Mouse (Mus musculus) liver, embryonic 11.5 days (tissue): ENCODE data around the gene Fgfbp1. TPM values are rescaled to one million over a fixed set of nuclear protein-coding genes. Genes with fewer than 3 reads are reported as not detected.

Experiments
- ATAC-seq: fragments of 200-750 bp; cut with Nextera tagmentation; replicated peaks from 2 replicates; pipeline ENCODE4 v1.8.0; 2017; ENCODE audit warnings: moderate number of reproducible peaks, mild to moderate bottlenecking, moderate TSS enrichment, moderate library complexity; ENCODE audit not compliant: low FRiP score
- DNase-seq: peaks from one replicate; pipeline ENCODE4 v3.0.0-alpha.2; 2017; ENCODE audit warnings: low spot score
- H3K27ac ChIP-seq: fragments of 300-500 bp; sonication (generic); 2 replicates; pipeline ENCODE4 v1.5.1; 2014; ENCODE audit warnings: mild to moderate bottlenecking, low read depth, low read length, control low read depth
- H3K27me3 ChIP-seq: fragments of 300-500 bp; sonication (generic); replicated peaks from 2 replicates; pipeline ENCODE4 v1.6.1; 2014; ENCODE audit warnings: low read length, mixed read lengths; ENCODE audit not compliant: control insufficient read depth, insufficient read depth
- H3K36me3 ChIP-seq: fragments of 300-500 bp; sonication (generic); 2 replicates; pipeline ENCODE4 v1.6.1; 2014; ENCODE audit warnings: mild to moderate bottlenecking, low read length, moderate library complexity, mixed read lengths; ENCODE audit not compliant: control insufficient read depth, insufficient read depth
- H3K4me1 ChIP-seq: fragments of 300-500 bp; sonication (generic); replicated peaks from 2 replicates; pipeline ENCODE4 v1.6.1; 2014; ENCODE audit warnings: low read length, mixed read lengths; ENCODE audit not compliant: control insufficient read depth, insufficient read depth
- H3K4me2 ChIP-seq: fragments of 300-500 bp; sonication (generic); 2 replicates; pipeline ENCODE4 v1.6.1; 2014; ENCODE audit warnings: mild to moderate bottlenecking, control low read depth, moderate library complexity
- H3K4me3 ChIP-seq: fragments of 300-500 bp; sonication (generic); 2 replicates; pipeline ENCODE4 v1.5.1; 2014; ENCODE audit warnings: low read depth, low read length, control low read depth
- H3K9ac ChIP-seq: fragments of 300-500 bp; sonication (generic); 2 replicates; pipeline ENCODE4 v1.6.1; 2014; ENCODE audit warnings: low read depth, low read length, control low read depth
- H3K9me3 ChIP-seq: fragments of 300-500 bp; sonication (generic); 2 replicates; pipeline ENCODE4 v1.6.1; 2016; ENCODE audit warnings: low read length, inconsistent platforms, mixed read lengths; ENCODE audit not compliant: control insufficient read depth
- WGBS: fragments of 180-500 bp; shearing (Covaris S2); extraction: QIAGEN DNeasy Blood & Tissue Kit; methylation state at CpG from one replicate; pipeline ENCODE4 v1.1.7; 2014; 5-methylcytosine and 5-hydroxymethylcytosine counted together
- polyA plus RNA-seq: library from polyadenylated mRNA; unstranded; fragments of >200 nt; fragmentation: Nextera tagmentation; extraction: Ambion mirVana; gene quantifications from 2 replicates; pipeline ENCODE4 v1.2.1, GENCODE M21; 2014

The Fgfbp1 gene
- polyA plus RNA-seq, 1 experiment from 2014 or later, result not detected

DNA sequence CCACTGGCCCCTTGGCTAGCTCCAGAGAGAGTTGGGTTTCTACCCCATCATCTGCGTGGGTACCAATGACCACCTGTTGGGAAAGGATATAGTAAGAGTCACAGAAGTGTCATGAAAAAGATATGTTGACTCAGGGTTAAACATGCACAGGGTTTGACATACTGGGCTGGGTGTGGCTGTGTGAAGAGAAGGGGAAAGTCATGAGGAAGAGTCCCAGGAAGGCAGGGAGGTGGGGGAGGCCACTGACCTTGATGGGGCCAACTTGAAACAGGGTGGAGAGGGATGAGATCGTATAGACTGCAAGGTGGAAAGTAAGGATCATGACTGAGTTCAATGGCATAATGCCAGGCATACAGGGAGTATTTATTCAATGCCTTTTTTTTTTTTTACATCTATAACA, 1.2 kb downstream of the Fgfbp1 start:
- H3K4me1 ChIP-seq, result no peaks in the 10 kb centered on the region
- no peak overlapping the region for H3K9ac ChIP-seq
- no peak for DNase-seq
- no peaks in the 10 kb centered on the region for H3K9me3 ChIP-seq
- no peaks in the 10 kb centered on the region for H3K36me3 ChIP-seq
- H3K27me3 ChIP-seq, result no peaks in the 10 kb centered on the region
- 62% methylated on average over 2 of the region's 2 CpGs for WGBS
- no peak for ATAC-seq
- H3K4me2 ChIP-seq, result no peak overlapping the region
- no peak overlapping the region for H3K27ac ChIP-seq
- H3K4me3 ChIP-seq, result no peak overlapping the region

GRCm38 (mm10) chr5:43976821-43977561, 4.6 kb downstream of the Fgfbp1 start:
- DNase-seq (no peak), ATAC-seq (no peak)
- Histone ChIP-seq H3K4me3 (no peak overlapping the region), H3K9me3 (no peaks in the 10 kb centered on the region), H3K4me1 (no peaks in the 10 kb centered on the region), H3K4me2 (no peak overlapping the region), H3K9ac (no peak overlapping the region), H3K27me3 (no peaks in the 10 kb centered on the region), H3K27ac (no peak overlapping the region), H3K36me3 (no peaks in the 10 kb centered on the region)
- WGBS, result 85% methylated on average over 1 of the region's 1 CpGs

DNA sequence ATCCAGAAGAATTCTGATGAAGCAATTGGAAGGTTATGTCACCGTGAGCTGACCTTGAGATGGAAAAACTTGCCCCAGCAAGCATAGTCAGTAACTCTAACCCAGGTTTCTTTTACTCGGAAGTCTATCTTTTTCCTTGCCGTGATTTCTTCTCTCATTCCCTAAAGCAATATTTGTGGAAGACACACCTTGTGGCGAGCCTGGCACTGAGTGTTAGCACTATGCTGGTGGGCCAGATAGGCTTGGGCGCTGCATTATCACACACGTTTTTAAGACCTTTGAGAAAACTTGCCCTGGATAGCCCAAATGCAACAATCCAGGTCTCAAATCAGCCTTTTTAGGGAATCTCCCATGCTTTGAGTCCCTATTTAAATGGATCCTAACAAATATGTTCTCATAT, 7.4 kb downstream of the Fgfbp1 start:
- Histone ChIP-seq H3K27ac (no peak overlapping the region), H3K9ac (no peak overlapping the region), H3K36me3 (no peaks in the 10 kb centered on the region), H3K4me3 (no peak overlapping the region), H3K27me3 (no peaks in the 10 kb centered on the region), H3K4me2 (no peak overlapping the region), H3K4me1 (no peaks in the 10 kb centered on the region), H3K9me3 (no peaks in the 10 kb centered on the region)
- ATAC-seq (no peak), DNase-seq (no peak)
- 77% methylated on average over 6 of the region's 6 CpGs for WGBS

DNA sequence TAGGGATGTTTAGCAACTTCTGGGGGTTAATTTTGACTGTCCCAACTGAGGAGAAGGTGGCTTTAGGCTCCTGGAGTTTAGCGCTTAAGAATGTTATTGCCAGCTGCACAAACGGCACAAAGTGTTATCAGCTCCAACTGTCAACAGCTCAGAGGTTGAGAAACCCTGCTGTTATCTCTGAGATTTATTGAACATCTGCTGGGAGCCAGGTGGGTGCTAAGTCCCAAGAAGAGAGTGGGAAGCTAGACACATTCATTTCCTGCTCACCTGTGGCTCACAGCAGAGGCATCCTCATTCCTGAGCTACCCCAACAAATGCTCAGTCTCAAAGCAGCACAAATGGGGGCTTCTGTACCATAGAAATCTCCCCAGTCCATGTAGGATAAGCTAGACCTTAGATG, 10.4 kb downstream of the Fgfbp1 start:
- no peak for DNase-seq
- 35% methylated on average over 2 of the region's 2 CpGs for WGBS

DNA sequence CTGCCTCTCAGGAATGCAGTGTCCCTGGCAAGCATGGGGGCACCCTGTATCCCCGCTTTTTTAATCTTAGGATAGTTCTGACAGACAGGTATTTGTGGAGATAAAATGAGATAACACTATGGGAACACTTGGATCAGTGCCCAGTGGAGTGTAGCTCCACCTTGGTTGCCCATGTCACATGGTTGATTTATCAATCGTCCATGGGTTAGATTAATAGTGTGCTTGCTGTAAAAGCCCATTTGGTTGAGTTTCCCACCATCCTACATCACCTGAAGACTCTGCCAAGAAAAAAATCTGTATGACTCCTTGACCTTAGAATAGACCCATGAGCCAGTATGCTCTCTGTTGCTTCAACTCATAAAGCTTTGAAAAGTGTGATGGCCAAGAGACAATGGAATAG, 11.0 kb downstream of the Fgfbp1 start:
- no peaks in the 10 kb centered on the region for H3K4me1 ChIP-seq
- H3K36me3 ChIP-seq, result no peaks in the 10 kb centered on the region
- H3K4me2 ChIP-seq, result no peak overlapping the region
- no peak overlapping the region for H3K27ac ChIP-seq
- 59% methylated on average over 2 of the region's 2 CpGs for WGBS
- DNase-seq (no peak), ATAC-seq (no peak)
- H3K9me3 ChIP-seq, result no peaks in the 10 kb centered on the region
- H3K4me3 ChIP-seq, result no peak overlapping the region
- H3K27me3 ChIP-seq, result no peaks in the 10 kb centered on the region
- no peak overlapping the region for H3K9ac ChIP-seq

More for the DNA sequence above, 10.4 kb downstream of the Fgfbp1 start:
- Histone ChIP-seq H3K27ac (no peak overlapping the region), H3K4me1 (no peaks in the 10 kb centered on the region), H3K4me3 (no peak overlapping the region), H3K27me3 (no peaks in the 10 kb centered on the region), H3K9ac (no peak overlapping the region), H3K36me3 (no peaks in the 10 kb centered on the region), H3K4me2 (no peak overlapping the region), H3K9me3 (no peaks in the 10 kb centered on the region)
- ATAC-seq, result no peak

GRCm38 (mm10) chr5:43968634-43969033, 12.9 kb downstream of the Fgfbp1 start:
- 73% methylated on average over 2 of the region's 2 CpGs for WGBS
- no peak overlapping the region for H3K27ac ChIP-seq
- no peak overlapping the region for H3K4me3 ChIP-seq
- no peaks in the 10 kb centered on the region for H3K4me1 ChIP-seq
- DNase-seq (no peak), ATAC-seq (no peak)
- H3K27me3 ChIP-seq, result no peaks in the 10 kb centered on the region
- no peak overlapping the region for H3K9ac ChIP-seq
- no peak overlapping the region for H3K4me2 ChIP-seq
- H3K36me3 ChIP-seq, result no peaks in the 10 kb centered on the region
- H3K9me3 ChIP-seq, result no peaks in the 10 kb centered on the region

DNA sequence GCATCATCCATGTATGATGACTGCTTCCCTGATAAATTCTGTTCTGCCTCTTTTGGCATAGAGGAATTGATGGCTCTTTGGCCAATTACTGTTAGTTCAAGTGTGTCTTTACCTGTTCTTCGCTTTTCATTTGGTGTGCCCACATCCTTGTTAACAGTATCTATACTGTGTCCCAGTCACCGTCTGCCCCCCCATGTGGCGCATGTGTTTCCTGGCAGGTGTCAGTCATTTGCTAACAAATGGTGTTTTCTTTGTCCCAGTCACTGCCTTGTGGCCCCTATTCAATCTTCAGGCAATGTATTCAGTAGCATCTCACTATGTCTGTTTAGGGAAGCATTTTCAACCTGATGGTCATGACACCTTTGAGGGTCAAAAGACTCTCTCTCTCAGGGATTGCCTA, 20.5 kb downstream of the Fgfbp1 start:
- H3K4me3 ChIP-seq, result no peak overlapping the region
- 83% methylated on average over 3 of the region's 3 CpGs for WGBS
- H3K4me1 ChIP-seq, result no peaks in the 10 kb centered on the region
- no peaks in the 10 kb centered on the region for H3K27me3 ChIP-seq
- DNase-seq (no peak), ATAC-seq (no peak)
- no peaks in the 10 kb centered on the region for H3K9me3 ChIP-seq
- H3K36me3 ChIP-seq, result no peaks in the 10 kb centered on the region
- H3K9ac ChIP-seq, result no peak overlapping the region
- H3K4me2 ChIP-seq, result no peak overlapping the region
- H3K27ac ChIP-seq, result no peak overlapping the region

DNA sequence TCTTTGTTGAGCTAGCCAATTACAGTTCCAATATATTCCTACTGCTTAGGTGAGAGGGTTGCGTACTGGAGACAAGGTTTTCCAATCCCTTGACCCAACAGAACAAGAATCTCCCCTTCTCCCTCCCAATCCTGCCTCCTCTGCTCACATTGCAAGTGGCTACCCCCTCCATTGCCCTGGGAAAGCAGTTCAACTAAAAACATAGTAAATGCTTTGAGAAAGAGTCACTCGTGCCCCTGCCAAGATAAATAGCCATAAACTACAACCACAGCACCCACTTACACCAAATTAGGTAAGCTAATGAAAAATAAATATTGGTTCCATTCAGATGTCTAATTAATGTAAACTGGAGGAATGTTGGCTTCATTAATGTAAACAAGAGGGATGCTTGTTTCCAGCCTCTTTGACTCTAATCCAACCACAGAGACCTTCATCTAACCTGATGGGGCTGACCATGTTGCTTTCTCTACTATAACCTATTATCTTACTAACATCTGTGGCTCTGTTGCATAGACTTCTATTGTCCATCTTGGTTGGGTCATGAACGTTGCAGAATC, 21.6 kb downstream of the Fgfbp1 start:
- ATAC-seq, result no peak
- DNase-seq, result no peak
- no peak overlapping the region for H3K4me3 ChIP-seq
- H3K4me1 ChIP-seq, result no peaks in the 10 kb centered on the region
- H3K27ac ChIP-seq, result no peak overlapping the region
- no peak overlapping the region for H3K9ac ChIP-seq
- WGBS, result 80% methylated on average over 3 of the region's 3 CpGs
- no peaks in the 10 kb centered on the region for H3K9me3 ChIP-seq
- no peaks in the 10 kb centered on the region for H3K36me3 ChIP-seq
- H3K4me2 ChIP-seq, result no peak overlapping the region
- H3K27me3 ChIP-seq, result no peaks in the 10 kb centered on the region

DNA sequence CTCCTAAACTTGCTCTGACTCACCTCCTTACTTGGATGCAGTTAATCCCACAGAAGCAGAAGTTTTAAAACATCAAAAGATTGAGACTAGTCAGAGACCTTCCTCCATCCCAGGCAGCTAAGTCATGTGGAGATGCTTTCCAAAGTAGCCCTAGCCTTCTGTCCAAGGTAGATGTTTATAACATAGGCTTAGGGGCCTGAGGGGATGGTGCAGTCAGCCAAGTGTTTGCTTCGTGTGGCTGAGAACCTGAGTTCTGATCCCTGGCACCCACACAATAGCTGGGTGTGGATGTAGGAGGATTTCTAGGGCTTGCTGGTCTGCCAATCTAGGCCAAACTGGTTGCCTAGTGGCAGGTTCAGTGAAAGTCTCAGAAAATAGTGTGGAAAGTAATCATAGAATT, 28.3 kb downstream of the Fgfbp1 start:
- no peak overlapping the region for H3K9ac ChIP-seq
- 86% methylated on average over 1 of the region's 1 CpGs for WGBS

More for the DNA sequence above, 28.3 kb downstream of the Fgfbp1 start:
- no peak overlapping the region for H3K4me3 ChIP-seq
- ATAC-seq (no peak), DNase-seq (no peak)
- H3K4me1 ChIP-seq, result peaks cover under 1% of the 10 kb centered on the region; the same call in 1 of the 2 replicates
- H3K4me2 ChIP-seq, result no peak overlapping the region
- no peaks in the 10 kb centered on the region for H3K36me3 ChIP-seq
- H3K27me3 ChIP-seq, result no peaks in the 10 kb centered on the region
- no peak overlapping the region for H3K27ac ChIP-seq
- H3K9me3 ChIP-seq, result no peaks in the 10 kb centered on the region
